Mouse (Mus musculus) cerebellum, postnatal 25 days (tissue): Measurements from ENCODE around the gene Tmem38b.

Source experiments
- DNase-seq, 2 experiments: peaks; one replicate each; pipeline ENCODE4 v3.0.0; 2021; ENCODE audit warnings: mixed read lengths in 2 of 2

The Tmem38b gene

GRCm38 (mm10) chr4:53830016-53830415 lies 4.2 kb downstream of the Tmem38b start:
- no peak for DNase-seq

DNA sequence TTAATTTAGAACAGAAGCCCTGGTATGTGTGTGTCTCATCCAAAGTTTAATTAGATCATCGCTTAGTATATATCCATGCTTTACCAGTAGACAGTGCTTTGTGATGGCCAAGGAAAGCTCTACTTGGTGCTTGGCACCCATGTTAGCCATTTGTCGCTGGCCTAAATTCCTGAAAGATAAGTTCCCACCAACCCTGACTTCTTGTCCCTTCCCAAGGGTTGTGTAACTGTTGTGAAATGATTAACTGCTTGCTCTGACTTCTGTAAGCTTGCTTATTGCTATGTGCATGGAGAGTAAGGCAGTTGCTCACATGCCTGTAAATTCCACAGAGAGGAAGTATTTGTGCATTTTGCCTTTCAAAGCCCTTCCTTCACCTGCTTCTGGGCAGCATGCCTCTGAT lies 4.7 kb downstream of the Tmem38b start:
- no peak for DNase-seq

DNA sequence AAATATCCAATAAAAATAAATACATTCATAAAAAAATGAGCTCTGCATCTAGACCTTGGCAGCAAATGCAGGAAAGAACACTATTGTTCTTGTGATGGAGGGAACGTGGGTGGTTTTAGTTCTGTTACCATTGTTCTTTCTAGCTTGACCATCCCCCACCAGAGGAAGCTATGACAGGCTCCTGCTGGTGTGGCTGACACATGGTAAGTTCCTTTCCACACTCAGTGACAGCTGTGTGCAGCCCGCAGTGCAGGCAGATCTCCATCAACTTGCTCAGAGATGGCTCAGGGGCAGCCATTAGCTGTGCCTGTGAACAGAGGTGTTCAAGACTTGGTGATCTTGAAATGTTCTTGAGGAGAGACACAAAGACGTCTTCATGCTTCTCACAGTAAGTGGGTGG lies 6.5 kb downstream of the Tmem38b start:
- DNase-seq: no peak

- no peak for DNase-seq
These were observed 11.1 kb downstream of the Tmem38b start for GRCm38 (mm10) chr4:53836978-53837377.

DNA sequence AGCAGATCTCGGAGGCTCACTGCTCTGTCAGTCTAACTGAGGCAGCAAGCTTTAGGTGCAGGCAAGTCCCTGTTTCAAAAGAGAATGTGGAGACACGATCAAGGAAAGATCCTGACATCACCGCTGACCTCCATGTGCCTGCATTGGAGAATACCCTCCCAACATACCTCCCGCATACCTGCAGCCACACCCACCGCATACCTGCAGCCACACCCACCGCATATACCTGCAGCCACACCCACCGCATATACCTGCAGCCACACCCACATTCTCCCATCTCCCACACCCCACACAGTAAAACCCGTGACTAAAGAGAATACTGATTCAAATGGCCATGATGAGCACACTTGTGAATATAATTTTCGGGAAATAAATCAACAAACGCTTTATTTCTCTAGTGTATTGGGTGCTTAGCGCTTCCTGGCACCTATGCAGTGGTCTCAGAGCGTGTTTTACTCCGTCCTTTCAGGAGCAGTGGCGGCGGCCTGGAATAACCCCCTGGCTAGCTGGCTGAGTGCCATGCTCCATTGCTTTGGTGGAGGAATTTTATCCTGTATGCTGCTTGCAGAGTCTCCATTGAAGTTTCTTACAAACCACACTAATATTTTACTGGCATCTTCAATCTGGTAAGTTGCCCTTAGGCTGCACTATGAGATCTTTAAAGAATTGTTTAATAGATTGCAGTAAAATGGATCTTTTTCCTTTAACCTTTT lies 14.5 kb downstream of the Tmem38b start:
- DNase-seq: peak in 1 of 2 experiments; percentile 44

- no peak for DNase-seq
These were observed 17.7 kb downstream of the Tmem38b start for GRCm38 (mm10) chr4:53843553-53843952.

DNA sequence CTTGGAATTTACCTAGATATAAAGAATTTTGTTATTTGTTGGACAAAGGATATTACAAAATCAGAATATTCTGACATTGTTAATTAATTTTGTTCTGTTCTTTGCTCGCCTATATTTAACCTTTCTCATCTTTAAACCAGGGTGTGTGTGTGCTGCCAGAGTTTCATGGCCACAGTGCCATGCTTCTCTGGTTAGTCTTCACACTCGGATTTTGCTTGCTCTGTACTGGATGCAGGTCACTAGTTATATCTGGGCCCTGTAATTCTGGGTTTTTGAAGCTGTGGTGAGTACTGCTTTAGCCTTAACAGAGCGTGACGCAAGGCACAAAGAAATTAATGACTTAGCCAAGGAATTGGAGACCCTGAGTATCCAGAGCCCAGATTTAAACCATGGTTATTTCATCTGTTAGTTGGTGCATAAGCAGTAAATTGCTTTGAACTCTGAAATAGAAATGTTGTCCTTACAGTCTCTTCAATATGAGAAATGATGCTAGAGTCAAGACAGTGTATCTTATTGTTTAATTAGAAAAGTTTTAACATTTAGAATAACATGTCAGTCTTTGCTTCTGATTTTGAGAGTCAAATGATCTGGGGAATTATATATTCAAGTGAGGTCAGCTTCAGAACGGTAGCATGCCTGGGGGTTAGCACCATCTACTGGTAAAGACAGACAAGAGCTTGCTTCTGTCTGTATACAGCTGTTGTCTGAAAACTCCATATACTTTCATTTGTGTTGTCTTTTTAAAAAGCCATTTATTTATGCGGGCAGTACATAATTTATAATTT lies 19.2 kb downstream of the Tmem38b start:
- peak in 1 of 2 experiments; percentile 32 for DNase-seq

DNA sequence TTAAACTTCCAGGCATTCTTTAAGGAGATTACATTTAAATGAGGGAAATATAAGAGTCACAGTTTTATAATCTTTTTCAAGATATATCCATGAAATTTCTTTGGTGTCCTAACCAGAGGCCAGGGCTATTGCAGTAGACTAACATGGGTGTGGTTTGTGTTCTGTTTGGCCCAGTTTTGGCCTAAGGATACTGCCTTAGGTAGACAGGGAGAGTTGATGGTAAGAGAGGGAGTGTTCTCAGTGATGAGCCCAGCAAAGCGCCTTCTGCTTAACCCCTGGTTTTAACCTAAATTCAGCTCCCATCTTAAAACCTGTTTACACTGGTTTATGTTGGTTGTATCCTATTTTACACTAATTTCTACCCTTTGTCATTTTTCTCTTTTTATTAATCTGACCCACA lies 19.8 kb downstream of the Tmem38b start:
- no peak for DNase-seq

DNA sequence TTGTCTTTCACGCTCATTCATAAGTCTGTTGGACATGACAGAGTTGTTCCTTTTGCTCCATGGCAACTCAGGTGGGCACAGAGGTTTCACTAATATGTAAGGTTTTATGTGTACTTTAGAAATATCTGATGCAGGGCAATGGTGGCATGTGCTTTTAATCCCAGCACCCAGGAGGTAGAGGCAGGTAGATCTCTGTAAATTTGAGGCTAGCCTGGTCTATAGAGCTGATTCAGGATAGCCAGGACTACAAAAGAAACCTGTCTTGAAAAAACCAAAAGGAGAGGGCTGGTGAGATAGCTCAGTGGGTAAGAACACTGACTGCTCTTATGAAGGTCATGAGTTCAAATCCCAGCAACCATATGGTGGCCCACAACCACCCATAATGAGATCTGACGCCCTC lies 20.5 kb downstream of the Tmem38b start:
- no peak for DNase-seq

- no peak for DNase-seq
These were observed 21.7 kb downstream of the Tmem38b start for GRCm38 (mm10) chr4:53847541-53847940.

GRCm38 (mm10) chr4:53848308-53848707 lies 22.5 kb downstream of the Tmem38b start:
- no peak for DNase-seq

DNA sequence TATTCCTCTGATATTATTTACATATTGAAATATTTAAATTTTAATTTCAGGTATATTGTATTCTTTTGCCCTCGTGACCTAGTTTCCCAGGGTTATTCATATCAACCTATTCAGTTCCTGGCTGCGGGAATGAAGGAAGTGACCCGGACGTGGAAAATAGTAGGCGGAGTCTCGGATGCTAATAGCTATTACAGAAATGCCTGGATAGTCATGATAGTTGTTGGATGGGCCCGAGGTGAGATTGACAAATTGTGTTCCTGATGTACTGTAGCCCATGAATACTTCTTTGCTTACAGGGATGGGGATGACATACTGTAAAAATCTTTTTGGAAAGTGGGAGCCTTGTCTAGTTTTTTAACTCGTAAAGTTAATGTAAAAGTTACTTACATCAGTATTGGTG lies 23.0 kb downstream of the Tmem38b start:
- no peak for DNase-seq

- no peak for DNase-seq
These were observed 24.0 kb downstream of the Tmem38b start for GRCm38 (mm10) chr4:53849804-53850203.

- no peak for DNase-seq
These were observed 27.5 kb downstream of the Tmem38b start for GRCm38 (mm10) chr4:53853333-53853732.

- no peak for DNase-seq
These were observed 34.1 kb downstream of the Tmem38b start for GRCm38 (mm10) chr4:53859944-53860343.

- no peak for DNase-seq
These were observed 36.3 kb downstream of the Tmem38b start for GRCm38 (mm10) chr4:53862101-53862500.

GRCm38 (mm10) chr4:53864098-53864820 lies 38.4 kb downstream of the Tmem38b start:
- no peak for DNase-seq

DNA sequence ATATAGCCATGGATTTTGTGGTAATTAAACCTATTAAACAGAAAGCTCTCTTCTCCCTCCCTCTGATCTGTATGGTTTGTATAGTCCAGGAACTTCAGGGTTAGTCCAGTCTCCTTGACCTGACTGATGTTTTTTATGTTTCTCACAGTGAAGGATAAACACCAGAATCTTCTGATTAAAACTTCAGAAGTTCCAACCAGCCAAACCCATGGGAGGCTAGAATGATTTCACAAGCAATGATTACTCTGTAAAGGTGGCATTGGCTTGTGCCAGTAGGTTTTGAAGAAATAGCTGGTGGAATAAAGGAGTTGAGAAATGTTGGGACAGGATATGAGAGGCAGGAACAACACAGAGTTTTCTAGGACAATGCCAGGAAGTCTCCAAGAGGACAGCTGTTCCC lies 40.6 kb downstream of the Tmem38b start:
- DNase-seq: no peak

DNA sequence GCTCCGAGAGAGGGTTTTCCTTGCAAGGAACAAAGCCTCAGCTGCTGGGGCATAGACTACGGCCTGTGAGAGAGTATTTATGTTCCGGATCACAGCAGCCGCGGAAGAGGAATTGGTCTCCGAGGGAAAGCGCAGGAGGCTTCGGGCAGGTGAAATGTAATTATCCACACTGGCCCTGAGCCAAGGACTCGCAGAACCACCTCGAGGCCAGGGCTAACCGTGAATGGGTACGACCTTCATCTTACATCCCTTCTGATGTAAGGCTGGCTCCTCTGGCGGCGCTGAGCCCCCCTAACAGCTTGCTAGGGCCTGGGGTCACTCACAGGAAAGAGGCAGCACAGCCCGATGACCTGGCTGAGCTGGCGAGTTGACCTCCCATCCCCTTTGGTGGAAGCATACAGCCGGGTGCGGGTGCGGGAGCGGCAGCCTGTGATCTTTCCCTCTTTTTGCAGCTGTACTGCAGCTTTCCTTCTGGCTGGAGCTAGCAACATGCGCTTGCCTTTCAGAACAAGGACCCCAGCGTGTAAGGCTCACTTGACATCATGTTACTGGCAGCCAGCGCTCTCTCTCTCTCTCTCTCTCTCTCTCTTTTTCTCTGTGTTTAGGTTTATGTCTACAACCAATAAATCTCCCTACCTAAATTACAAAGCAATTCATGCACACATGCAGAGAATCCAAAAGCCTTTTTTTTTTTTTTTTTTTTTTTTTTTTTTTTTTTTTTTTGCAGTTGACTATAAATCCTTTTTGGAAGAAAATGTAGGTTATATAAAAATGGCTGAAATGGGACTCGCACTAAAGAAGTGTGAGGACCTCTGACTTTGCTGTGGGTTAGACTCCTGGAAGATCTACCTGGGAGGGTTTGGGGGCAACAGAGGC lies 52.9 kb downstream of the Tmem38b start:
- peak in 1 of 2 experiments; percentile 14 for DNase-seq

GRCm38 (mm10) chr4:53882921-53883682 lies 57.3 kb downstream of the Tmem38b start:
- DNase-seq: no peak

DNA sequence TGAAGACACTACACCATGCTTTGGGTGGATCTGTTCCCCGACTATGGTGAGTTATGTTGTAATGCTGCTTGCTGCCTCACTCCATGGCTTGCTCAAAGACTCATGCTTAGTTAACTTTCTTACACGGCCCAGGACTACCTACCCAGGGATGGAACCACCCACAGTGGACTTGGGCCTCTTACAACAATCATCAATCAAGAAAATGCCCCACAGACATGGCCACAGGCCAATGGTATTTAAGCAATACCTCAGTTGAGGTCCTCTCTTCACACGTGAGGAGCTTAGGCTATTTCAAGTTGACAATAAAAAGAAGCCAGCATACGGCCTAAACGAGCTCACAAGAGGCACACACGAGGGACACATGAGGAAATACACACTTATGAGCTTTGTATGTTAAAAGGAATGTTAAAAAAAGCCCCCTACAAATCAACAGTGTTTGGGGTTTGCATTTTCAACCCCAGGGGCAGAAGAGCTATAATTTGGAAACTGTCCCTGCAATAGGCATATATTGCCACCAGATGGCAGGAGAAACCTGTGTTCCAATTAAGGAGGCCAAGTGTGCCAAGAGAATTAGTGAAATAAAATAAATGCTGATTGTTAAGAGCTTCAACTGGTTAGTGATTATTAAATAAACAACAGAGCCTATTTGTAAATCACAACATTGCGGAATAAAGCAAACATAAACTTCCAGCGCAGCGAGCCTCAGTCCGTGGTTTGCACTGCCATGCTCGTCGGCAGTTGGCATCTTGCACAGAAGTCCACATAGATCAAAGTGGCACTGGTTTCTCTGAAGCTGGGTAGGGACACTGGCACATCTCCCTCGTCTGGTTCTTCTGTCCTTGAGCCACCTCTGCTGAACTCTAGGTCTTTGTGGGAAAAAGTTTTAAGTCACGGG lies 58.8 kb downstream of the Tmem38b start:
- DNase-seq: peak; percentile 44 to 54
